Mouse (Mus musculus) forebrain, embryonic 14.5 days (tissue): ENCODE data around the gene Pla2g2c. TPM values are rescaled to one million over a fixed set of nuclear protein-coding genes. Genes with fewer than 3 reads are reported as not detected.

Experiments
- ATAC-seq: fragments of 200-750 bp; cut with Nextera tagmentation; 2 replicates; pipeline ENCODE4 v1.8.0; 2017; ENCODE audit warnings: mild to moderate bottlenecking, moderate library complexity
- DNase-seq: peaks from one replicate; pipeline ENCODE4 v3.0.0-alpha.2; 2015; ENCODE audit warnings: low spot score
- H3K27ac ChIP-seq: fragments of 300-500 bp; sonication (generic); 2 replicates; pipeline ENCODE4 v1.5.1; 2014; ENCODE audit warnings: low read depth, mild to moderate bottlenecking, control low read depth, low read length, moderate library complexity
- H3K27me3 ChIP-seq: fragments of 300-500 bp; sonication (generic); replicated peaks from 2 replicates; pipeline ENCODE4 v1.6.1; 2014; ENCODE audit warnings: low read length, control low read depth, mixed read lengths; ENCODE audit not compliant: control insufficient read depth, insufficient read depth
- H3K36me3 ChIP-seq: fragments of 300-500 bp; sonication (generic); 2 replicates; pipeline ENCODE4 v1.6.1; 2014; ENCODE audit warnings: low read length, control low read depth; ENCODE audit not compliant: control insufficient read depth, insufficient read depth
- H3K4me1 ChIP-seq: fragments of 300-500 bp; sonication (generic); 2 replicates; pipeline ENCODE4 v1.6.1; 2014; ENCODE audit warnings: antibody characterized with exemption, low read length, control low read depth; ENCODE audit not compliant: control insufficient read depth, insufficient read depth
- H3K4me2 ChIP-seq: fragments of 300-500 bp; sonication (generic); 2 replicates; pipeline ENCODE4 v1.6.1; 2014; ENCODE audit warnings: mild to moderate bottlenecking, control low read depth, low read length
- H3K4me3 ChIP-seq: fragments of 300-500 bp; sonication (generic); 2 replicates; pipeline ENCODE4 v1.5.1; 2014; ENCODE audit warnings: low read depth, low read length, control low read depth
- H3K9ac ChIP-seq: fragments of 300-500 bp; sonication (generic); 2 replicates; pipeline ENCODE4 v1.6.1; 2014; ENCODE audit warnings: mild to moderate bottlenecking, low read length, control low read depth, moderate library complexity
- H3K9me3 ChIP-seq: fragments of 300-500 bp; sonication (generic); replicated peaks from 2 replicates; pipeline ENCODE4 v1.6.1; 2016; ENCODE audit warnings: low read length, control low read depth, mixed read lengths; ENCODE audit not compliant: control insufficient read depth
- WGBS: fragments of 180-500 bp; shearing (Covaris S2); extraction: QIAGEN DNeasy Blood & Tissue Kit; methylation state at CpG from one replicate; pipeline ENCODE4 v1.1.7; 2014; 5-methylcytosine and 5-hydroxymethylcytosine counted together
- polyA plus RNA-seq: library from polyadenylated mRNA; unstranded; fragments of >200 nt; fragmentation: Nextera tagmentation; extraction: Ambion mirVana; gene quantifications from 2 replicates; pipeline ENCODE4 v1.2.1, GENCODE M21; 2014

Pla2g2c gene
- polyA plus RNA-seq, 1 experiment from 2014 or later: 0.28 TPM

- Histone ChIP-seq H3K4me2 (no peak overlapping the region), H3K9ac (no peak overlapping the region), H3K36me3 (no peaks in the 10 kb centered on the region), H3K4me3 (no peak overlapping the region), H3K9me3 (no peaks in the 10 kb centered on the region), H3K27me3 (0 out of 2 replicates have a peak, but pooled peaks cover 6% of the 10 kb centered on the region), H3K4me1 (no peaks in the 10 kb centered on the region), H3K27ac (no peak overlapping the region)
- DNase-seq (no peak), ATAC-seq (no peak)
- WGBS: 77% methylated on average over 8 of the region's 8 CpGs
Observed at GRCm38 (mm10) chr4:138702528-138702927, 22.1 kb upstream of the Pla2g2c start.

GRCm38 (mm10) chr4:138703591-138703990 lies 21.0 kb upstream of the Pla2g2c start:
- Histone ChIP-seq H3K36me3 (no peaks in the 10 kb centered on the region), H3K9me3 (no peaks in the 10 kb centered on the region), H3K4me2 (no peak overlapping the region), H3K4me1 (no peaks in the 10 kb centered on the region), H3K27me3 (0 out of 2 replicates have a peak, but pooled peaks cover 6% of the 10 kb centered on the region), H3K9ac (no peak overlapping the region), H3K4me3 (no peak overlapping the region), H3K27ac (no peak overlapping the region)
- DNase-seq: no peak
- 21% methylated on average over 7 of the region's 7 CpGs for WGBS
- no peak for ATAC-seq

GRCm38 (mm10) chr4:138704169-138704568 lies 20.4 kb upstream of the Pla2g2c start:
- H3K9ac ChIP-seq: no peak overlapping the region
- no peaks in the 10 kb centered on the region for H3K9me3 ChIP-seq
- no peaks in the 10 kb centered on the region for H3K4me1 ChIP-seq
- 93% methylated on average over 4 of the region's 4 CpGs for WGBS
- H3K4me2 ChIP-seq: no peak overlapping the region
- H3K36me3 ChIP-seq: no peaks in the 10 kb centered on the region
- 0 out of 2 replicates have a peak, but pooled peaks cover 6% of the 10 kb centered on the region for H3K27me3 ChIP-seq
- H3K27ac ChIP-seq: no peak overlapping the region
- no peak for DNase-seq
- H3K4me3 ChIP-seq: no peak overlapping the region
- no peak for ATAC-seq

- H3K27me3 ChIP-seq: no peaks in the 10 kb centered on the region
- no peak overlapping the region for H3K4me3 ChIP-seq
- ATAC-seq (no peak), DNase-seq (no peak)
- no peak overlapping the region for H3K9ac ChIP-seq
- no peaks in the 10 kb centered on the region for H3K36me3 ChIP-seq
- H3K4me2 ChIP-seq: no peak overlapping the region
- no peak overlapping the region for H3K27ac ChIP-seq
- peaks cover 8% of the 10 kb centered on the region for H3K4me1 ChIP-seq
- H3K9me3 ChIP-seq: no peaks in the 10 kb centered on the region
- 92% methylated on average over 8 of the region's 8 CpGs for whole genome bisulfite sequencing
Observed at GRCm38 (mm10) chr4:138706620-138707019, 18.0 kb upstream of the Pla2g2c start.

GRCm38 (mm10) chr4:138708636-138709035 lies 16.0 kb upstream of the Pla2g2c start:
- Histone ChIP-seq H3K36me3 (no peaks in the 10 kb centered on the region), H3K4me3 (no peak overlapping the region), H3K9me3 (no peaks in the 10 kb centered on the region), H3K4me2 (no peak overlapping the region), H3K27ac (no peak overlapping the region), H3K9ac (no peak overlapping the region), H3K27me3 (no peaks in the 10 kb centered on the region), H3K4me1 (peaks cover 8% of the 10 kb centered on the region)
- ATAC-seq (no peak), DNase-seq (peak; percentile 51)
- 12% methylated on average over 7 of the region's 7 CpGs for WGBS

- Histone ChIP-seq H3K4me3 (no peak overlapping the region), H3K9me3 (no peaks in the 10 kb centered on the region), H3K9ac (no peak overlapping the region), H3K36me3 (no peaks in the 10 kb centered on the region), H3K27ac (no peak overlapping the region), H3K4me1 (peaks cover 8% of the 10 kb centered on the region), H3K4me2 (no peak overlapping the region), H3K27me3 (no peaks in the 10 kb centered on the region)
- DNase-seq (no peak), ATAC-seq (no peak)
- WGBS: 89% methylated on average over 11 of the region's 11 CpGs
Observed at GRCm38 (mm10) chr4:138709246-138709645, 15.3 kb upstream of the Pla2g2c start.

- 61% methylated on average over 7 of the region's 7 CpGs for WGBS
- H3K4me2 ChIP-seq: no peak overlapping the region
- DNase-seq: no peak
- ATAC-seq: peak; percentile 52; the same call in 1 of the 2 replicates
- H3K9ac ChIP-seq: no peak overlapping the region
- H3K9me3 ChIP-seq: no peaks in the 10 kb centered on the region
- peaks cover 8% of the 10 kb centered on the region for H3K4me1 ChIP-seq
- H3K27ac ChIP-seq: peak overlapping the region; percentile 56
- no peak overlapping the region for H3K4me3 ChIP-seq
- no peaks in the 10 kb centered on the region for H3K27me3 ChIP-seq
- no peaks in the 10 kb centered on the region for H3K36me3 ChIP-seq
Observed at GRCm38 (mm10) chr4:138709944-138710343, 14.6 kb upstream of the Pla2g2c start.

GRCm38 (mm10) chr4:138710633-138711032 lies 14.0 kb upstream of the Pla2g2c start:
- ATAC-seq: peak; percentile 69; the same call in 1 of the 2 replicates
- Histone ChIP-seq H3K9ac (no peak overlapping the region), H3K9me3 (no peaks in the 10 kb centered on the region), H3K36me3 (no peaks in the 10 kb centered on the region), H3K27ac (peak overlapping the region; percentile 56; the same call in 1 of the 2 replicates), H3K4me3 (no peak overlapping the region), H3K27me3 (no peaks in the 10 kb centered on the region), H3K4me2 (peak overlapping the region; percentile 20; the same call in 1 of the 2 replicates), H3K4me1 (peaks cover 8% of the 10 kb centered on the region)
- 52% methylated on average over 11 of the region's 11 CpGs for WGBS
- DNase-seq: peak; percentile 77

GRCm38 (mm10) chr4:138711051-138711820 lies 13.4 kb upstream of the Pla2g2c start:
- H3K36me3 ChIP-seq: no peaks in the 10 kb centered on the region
- peaks cover 8% of the 10 kb centered on the region for H3K4me1 ChIP-seq
- peak overlapping the region; percentile 56; the same call in 1 of the 2 replicates for H3K27ac ChIP-seq
- H3K9me3 ChIP-seq: no peaks in the 10 kb centered on the region
- H3K27me3 ChIP-seq: no peaks in the 10 kb centered on the region
- peak; percentile 7; the same call in 1 of the 2 replicates for ATAC-seq
- H3K4me2 ChIP-seq: no peak overlapping the region
- H3K4me3 ChIP-seq: no peak overlapping the region
- H3K9ac ChIP-seq: no peak overlapping the region
- DNase-seq: no peak
- 60% methylated on average over 17 of the region's 17 CpGs for WGBS
